Mouse (Mus musculus) macrophage (primary cell): ENCODE measurements around the gene Nipal4. TPM values are rescaled to one million over a fixed set of nuclear protein-coding genes. Genes with fewer than 3 reads are reported as not detected.

Experiments used
- H3K27ac ChIP-seq: fragments of 350-480 bp; formaldehyde crosslinking; 2 replicates; pipeline ENCODE4 v1.9.0; 2021
- H3K36me3 ChIP-seq: fragments of 350-480 bp; formaldehyde crosslinking; 2 replicates; pipeline ENCODE4 v1.9.0; 2021; ENCODE audit errors: inconsistent target
- H3K4me3 ChIP-seq: fragments of 350-480 bp; formaldehyde crosslinking; 2 replicates; pipeline ENCODE4 v1.9.0; 2021; ENCODE audit errors: inconsistent target
- H3K79me2 ChIP-seq: fragments of 350-480 bp; formaldehyde crosslinking; 2 replicates; pipeline ENCODE4 v1.9.0; 2021; ENCODE audit errors: inconsistent target
- WGBS: methylation state at CpG from one replicate; pipeline ENCODE4 v1.1.7; 2026; ENCODE audit warnings: inconsistent platforms; ENCODE audit not compliant: missing documents; 5-methylcytosine and 5-hydroxymethylcytosine counted together
- polyA plus RNA-seq: library from polyadenylated mRNA; stranded (reverse); fragments of 250-400 nt; gene quantifications from 3 replicates; pipeline ENCODE4 v1.2.4, GENCODE M21; 2018; ENCODE audit warnings: inconsistent platforms
- total RNA-seq, 78 experiments: library from RNA; depleted of rRNA; stranded (reverse); fragments of 250-400 nt; gene quantifications; 1 replicate in 9 of 78; 2 replicates in 24 of 78; 3 replicates in 43 of 78; 4 replicates in 2 of 78; pipeline ENCODE4 v1.2.4; 2018; ENCODE audit warnings: inconsistent platforms in 56 of 78

Gene Nipal4
- not detected for total RNA-seq (2018; cell fraction: chromatin; rRNA removed)
- total RNA-seq (2018; cell fraction: cytosol; rRNA removed) = under 1 TPM in 5 of 26 experiments, not detected in 21; 0.03 to 0.09 (median 0.04) TPM
- not detected for total RNA-seq (2018; cell fraction: nucleus; rRNA removed)
- polyA plus RNA-seq = not detected in 3 replicates

DNA sequence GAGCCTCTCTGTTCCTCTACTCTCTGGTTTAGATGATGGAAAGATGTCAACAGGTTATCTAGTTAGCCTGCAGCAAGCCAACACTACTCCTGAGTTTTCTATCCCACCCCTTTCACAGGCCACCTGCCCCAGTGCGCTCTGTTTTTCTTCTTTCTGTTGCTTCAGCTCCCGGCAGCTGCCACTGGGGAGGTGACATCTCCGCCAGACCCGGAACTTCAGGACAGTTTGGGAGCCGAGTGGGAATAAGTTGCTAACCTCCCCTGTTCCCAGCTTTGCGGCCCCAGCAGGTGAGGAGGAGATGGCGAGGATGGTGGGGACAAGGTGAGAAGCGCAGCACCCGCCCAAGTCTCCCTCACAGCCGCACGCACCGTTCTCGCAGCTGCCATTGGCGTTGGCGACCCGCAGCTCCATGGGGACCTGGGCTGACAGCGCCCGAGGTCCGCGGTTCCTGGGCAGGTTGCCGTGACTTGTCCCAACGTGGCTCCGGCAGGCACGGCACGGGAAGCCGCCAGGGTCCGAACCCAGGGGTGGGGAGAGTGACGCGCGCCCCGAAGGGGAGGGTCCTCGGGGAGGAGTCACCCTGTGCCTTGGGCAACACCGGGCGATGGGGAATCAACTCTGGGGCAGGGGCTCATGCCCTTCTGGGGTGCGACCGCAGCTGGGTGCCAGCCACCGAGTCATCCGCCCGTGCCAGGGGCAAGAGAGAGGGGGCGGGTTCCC lies at the start of gene Nipal4:
Gene Nipal4, minus strand, starts transcription at position 643 of the 720 bp plus-strand sequence.
- H3K36me3 ChIP-seq = no peaks in the 10 kb centered on the region
- 5% methylated on average over 39 of the region's 40 CpGs for WGBS
- H3K79me2 ChIP-seq = no peaks in the 10 kb centered on the region
- no peak within 1 kb of the TSS for H3K27ac ChIP-seq
- no peak within 1 kb of the TSS for H3K4me3 ChIP-seq

DNA sequence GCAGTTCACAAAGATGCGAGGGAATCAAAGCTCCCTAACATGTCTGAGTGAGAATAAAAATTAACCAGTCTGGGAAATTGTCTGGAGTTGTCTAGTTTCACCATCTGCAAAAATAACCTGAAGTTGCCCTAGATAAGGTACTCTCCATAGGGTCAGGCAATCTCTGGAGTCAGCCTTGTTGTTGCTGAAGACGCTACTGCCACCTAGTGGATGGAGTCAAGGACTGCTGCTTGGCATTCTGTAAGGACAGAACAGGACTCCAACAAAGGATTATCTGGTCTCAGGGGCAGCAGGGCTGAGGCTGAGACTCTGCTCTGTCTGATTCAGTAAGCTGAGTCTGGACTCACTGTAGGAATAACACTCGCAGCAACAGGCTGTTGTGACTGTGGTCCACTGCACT lies 49.0 kb upstream of the Nipal4 start:
- WGBS = 53% methylated on average over 3 of the region's 3 CpGs
- Histone ChIP-seq H3K36me3 (peaks cover 22% of the 10 kb centered on the region; the same call in 1 of the 2 replicates), H3K79me2 (no peaks in the 10 kb centered on the region), H3K27ac (no peak overlapping the region), H3K4me3 (no peak overlapping the region)

- WGBS = 94% methylated on average over 14 of the region's 14 CpGs
- H3K79me2 ChIP-seq = no peaks in the 10 kb centered on the region
- no peak overlapping the region for H3K27ac ChIP-seq
- H3K4me3 ChIP-seq = no peak overlapping the region
- peaks cover 20% of the 10 kb centered on the region; the same call in 1 of the 2 replicates for H3K36me3 ChIP-seq
These were observed 48.3 kb upstream of the Nipal4 start for GRCm38 (mm10) chr11:46214368-46215230.

- Histone ChIP-seq H3K79me2 (no peaks in the 10 kb centered on the region), H3K27ac (no peak overlapping the region), H3K4me3 (no peak overlapping the region), H3K36me3 (peaks cover 20% of the 10 kb centered on the region; the same call in 1 of the 2 replicates)
- WGBS = 89% methylated on average over 5 of the region's 5 CpGs
These were observed 47.5 kb upstream of the Nipal4 start for GRCm38 (mm10) chr11:46213844-46214243.

DNA sequence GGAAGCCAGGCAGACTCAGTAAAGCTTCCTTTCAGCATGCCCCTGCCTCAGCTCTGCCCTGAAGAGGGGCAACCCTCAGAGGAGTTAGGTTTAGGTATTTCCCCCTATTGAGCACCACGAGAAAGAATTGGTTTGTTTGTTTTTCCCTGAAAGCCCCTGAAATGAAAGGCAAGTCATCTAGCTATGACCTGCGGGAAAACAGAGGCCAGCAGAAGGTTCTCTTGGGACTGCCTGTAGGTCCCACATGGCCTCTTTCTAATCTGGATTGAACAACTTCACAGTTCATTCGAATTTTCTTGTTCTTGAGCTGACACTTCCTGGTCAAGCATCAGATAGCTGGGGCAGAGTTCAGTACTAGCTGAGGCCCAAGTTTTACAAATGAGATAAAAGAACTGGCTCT lies 45.5 kb upstream of the Nipal4 start:
- WGBS = 77% methylated on average over 3 of the region's 3 CpGs
- H3K36me3 ChIP-seq = peaks cover 29% of the 10 kb centered on the region
- no peak overlapping the region for H3K27ac ChIP-seq
- H3K79me2 ChIP-seq = no peaks in the 10 kb centered on the region
- H3K4me3 ChIP-seq = no peak overlapping the region

DNA sequence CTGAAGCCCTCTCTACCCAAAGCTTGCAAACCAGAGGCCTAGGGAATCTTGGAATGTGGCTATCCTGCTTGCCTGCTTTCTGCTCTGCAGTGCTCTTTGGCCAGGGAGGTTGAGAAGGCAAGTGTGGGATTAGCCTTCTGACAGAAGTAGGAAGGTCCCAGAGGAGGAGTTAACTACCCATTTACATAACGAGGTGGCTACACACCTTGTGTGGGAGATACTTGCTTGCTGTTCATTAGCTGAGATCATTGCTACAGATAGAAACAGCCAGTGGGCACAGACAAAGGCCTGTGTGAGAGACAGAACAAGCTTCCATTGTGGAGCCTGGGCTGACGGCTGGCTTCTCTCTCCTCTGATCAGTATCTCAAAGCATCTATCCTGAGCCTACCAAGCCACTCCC lies 43.6 kb upstream of the Nipal4 start:
- Histone ChIP-seq H3K36me3 (peaks cover 48% of the 10 kb centered on the region), H3K4me3 (no peak overlapping the region), H3K79me2 (no peaks in the 10 kb centered on the region), H3K27ac (no peak overlapping the region)
- WGBS = 96% methylated on average over 2 of the region's 2 CpGs

GRCm38 (mm10) chr11:46205639-46206409 lies 39.5 kb upstream of the Nipal4 start:
- Histone ChIP-seq H3K79me2 (no peaks in the 10 kb centered on the region), H3K4me3 (no peak overlapping the region), H3K36me3 (peaks cover 54% of the 10 kb centered on the region), H3K27ac (no peak overlapping the region)
- WGBS = 86% methylated on average over 17 of the region's 17 CpGs

GRCm38 (mm10) chr11:46204841-46205240 lies 38.5 kb upstream of the Nipal4 start:
- no peaks in the 10 kb centered on the region for H3K79me2 ChIP-seq
- WGBS = 95% methylated on average over 9 of the region's 9 CpGs
- no peak overlapping the region for H3K4me3 ChIP-seq
- H3K27ac ChIP-seq = no peak overlapping the region
- H3K36me3 ChIP-seq = peaks cover 64% of the 10 kb centered on the region

DNA sequence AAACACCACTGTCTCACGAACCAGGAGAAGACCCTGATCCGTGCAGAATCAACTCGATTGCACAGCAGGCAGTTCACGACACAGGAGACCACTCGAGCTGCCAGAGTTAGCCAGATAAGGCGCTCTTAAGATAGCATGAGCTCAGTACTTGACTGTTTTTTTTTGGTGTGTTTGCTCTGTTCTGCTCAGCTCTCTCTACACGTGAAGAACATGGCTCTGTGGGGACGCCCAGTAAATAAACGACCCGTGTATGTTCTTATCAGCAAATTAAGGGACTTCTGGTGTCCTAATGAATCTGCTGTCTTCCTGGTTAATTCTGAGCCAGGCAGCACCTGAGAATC lies 36.2 kb upstream of the Nipal4 start:
- H3K36me3 ChIP-seq = peaks cover 73% of the 10 kb centered on the region
- no peak overlapping the region for H3K27ac ChIP-seq
- no peaks in the 10 kb centered on the region for H3K79me2 ChIP-seq
- WGBS = 94% methylated on average over 10 of the region's 10 CpGs
- H3K4me3 ChIP-seq = no peak overlapping the region

DNA sequence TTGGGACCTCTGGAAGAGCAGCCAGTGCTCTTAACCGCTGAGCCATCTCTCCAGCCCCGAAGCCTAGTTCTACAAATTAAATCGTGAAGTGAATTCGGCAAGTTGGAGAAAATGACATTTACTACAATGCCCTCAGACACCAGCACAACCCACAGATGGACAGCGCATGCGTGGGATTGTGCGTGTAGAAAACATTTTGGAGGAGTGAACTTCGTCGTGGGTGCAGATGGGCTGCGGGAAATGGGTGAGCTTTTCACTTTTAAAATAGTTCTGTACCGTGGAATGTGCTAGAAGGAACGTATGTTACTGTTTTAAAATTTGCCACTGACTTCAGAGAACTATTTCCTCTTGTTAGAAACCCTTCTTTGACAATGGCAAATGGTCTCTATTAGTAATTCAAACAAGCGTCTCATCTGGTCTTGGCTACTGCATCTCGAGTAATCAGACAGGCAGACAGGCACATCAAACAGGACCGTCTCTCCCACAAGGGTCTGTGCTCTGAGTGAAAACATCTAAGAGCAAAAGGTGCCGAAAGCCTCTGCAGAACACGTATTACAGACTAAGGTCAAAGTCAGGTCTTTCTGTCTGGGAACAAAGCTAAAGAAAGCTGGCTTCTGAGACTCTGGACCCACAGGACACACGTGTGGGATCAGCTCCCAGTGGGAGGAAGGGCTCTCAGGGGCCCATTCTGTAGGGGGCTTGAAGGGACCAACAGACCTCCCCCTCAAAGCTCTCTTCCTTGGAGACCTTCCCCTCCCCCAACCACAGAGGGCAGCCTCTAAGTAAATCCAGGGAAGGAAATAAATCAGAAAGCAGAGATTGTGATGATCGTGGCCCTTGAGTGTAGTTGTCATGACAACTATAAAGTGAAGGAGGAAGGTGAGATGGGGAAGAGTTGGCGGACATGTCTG lies 35.6 kb upstream of the Nipal4 start:
- Histone ChIP-seq H3K27ac (no peak overlapping the region), H3K79me2 (no peaks in the 10 kb centered on the region), H3K36me3 (peaks cover 69% of the 10 kb centered on the region), H3K4me3 (no peak overlapping the region)
- 93% methylated on average over 20 of the region's 20 CpGs for WGBS

GRCm38 (mm10) chr11:46200664-46201063 lies 34.4 kb upstream of the Nipal4 start:
- 96% methylated on average over 11 of the region's 11 CpGs for WGBS
- H3K27ac ChIP-seq = no peak overlapping the region
- peaks cover 57% of the 10 kb centered on the region for H3K36me3 ChIP-seq
- H3K79me2 ChIP-seq = no peaks in the 10 kb centered on the region
- no peak overlapping the region for H3K4me3 ChIP-seq

- H3K79me2 ChIP-seq = no peaks in the 10 kb centered on the region
- WGBS = 96% methylated on average over 4 of the region's 4 CpGs
- H3K36me3 ChIP-seq = peaks cover 28% of the 10 kb centered on the region
- H3K4me3 ChIP-seq = no peak overlapping the region
- no peak overlapping the region for H3K27ac ChIP-seq
These were observed 27.9 kb upstream of the Nipal4 start for GRCm38 (mm10) chr11:46194175-46194574.

DNA sequence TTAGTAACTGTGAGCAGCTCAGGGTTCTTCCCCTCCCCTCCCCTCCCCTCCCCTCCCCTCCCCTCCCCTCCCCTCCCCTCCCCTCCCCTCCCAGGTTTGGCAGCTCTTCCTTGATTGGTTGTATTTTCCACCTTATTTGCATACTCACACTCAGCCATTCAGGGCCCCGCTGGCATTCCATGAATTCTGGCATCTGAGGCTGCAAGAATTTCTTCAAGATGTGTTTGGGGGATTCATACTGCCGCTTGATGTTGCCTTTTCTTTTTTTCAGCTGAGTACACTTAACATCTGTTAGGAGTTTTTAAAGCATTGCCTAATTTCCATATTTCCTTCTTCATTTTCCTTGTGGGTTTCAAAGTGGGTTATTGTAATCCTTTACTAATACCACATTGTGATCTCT lies 22.0 kb upstream of the Nipal4 start:
- WGBS = 75% methylated on average over 2 of the region's 2 CpGs
- Histone ChIP-seq H3K4me3 (no peak overlapping the region), H3K27ac (no peak overlapping the region), H3K36me3 (no peaks in the 10 kb centered on the region), H3K79me2 (no peaks in the 10 kb centered on the region)

- 59% methylated on average over 4 of the region's 4 CpGs for WGBS
- H3K4me3 ChIP-seq = no peak overlapping the region
- H3K79me2 ChIP-seq = no peaks in the 10 kb centered on the region
- no peak overlapping the region for H3K27ac ChIP-seq
- no peaks in the 10 kb centered on the region for H3K36me3 ChIP-seq
These were observed 19.2 kb upstream of the Nipal4 start for GRCm38 (mm10) chr11:46185486-46185885.
